Mouse (Mus musculus) lung, postnatal 25 days (tissue): ENCODE results near the gene Cercam.
"Not testable (repeated sequence)": the region's sequence is repeated elsewhere in the genome, so short reads cannot be mapped to it uniquely, and the experiment has no call there.

Experiments
- DNase-seq: peaks from one replicate; pipeline ENCODE4 v3.0.0; 2022; ENCODE audit warnings: low spot score

Gene Cercam

DNA sequence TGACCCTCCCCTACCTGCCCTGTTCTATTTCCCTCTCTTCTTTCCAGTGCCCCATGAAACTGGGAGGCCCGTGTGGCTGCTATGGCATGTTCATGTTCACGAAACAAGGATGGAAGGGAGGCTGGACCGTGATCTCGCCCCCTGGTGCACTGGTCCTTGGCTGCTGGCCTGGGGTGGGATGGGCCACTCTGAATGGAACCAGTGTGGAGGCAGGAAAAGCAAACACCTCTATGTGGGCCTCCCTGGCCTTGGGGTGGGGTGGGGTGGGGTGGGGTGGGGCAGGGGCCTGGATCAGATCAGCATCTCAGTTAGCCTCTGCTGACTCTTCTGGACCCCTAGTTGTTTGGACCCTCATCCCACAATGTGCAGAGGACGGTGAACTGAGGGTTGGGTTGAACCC lies 15.2 kb upstream of the Cercam start:
- DNase-seq = no peak

DNA sequence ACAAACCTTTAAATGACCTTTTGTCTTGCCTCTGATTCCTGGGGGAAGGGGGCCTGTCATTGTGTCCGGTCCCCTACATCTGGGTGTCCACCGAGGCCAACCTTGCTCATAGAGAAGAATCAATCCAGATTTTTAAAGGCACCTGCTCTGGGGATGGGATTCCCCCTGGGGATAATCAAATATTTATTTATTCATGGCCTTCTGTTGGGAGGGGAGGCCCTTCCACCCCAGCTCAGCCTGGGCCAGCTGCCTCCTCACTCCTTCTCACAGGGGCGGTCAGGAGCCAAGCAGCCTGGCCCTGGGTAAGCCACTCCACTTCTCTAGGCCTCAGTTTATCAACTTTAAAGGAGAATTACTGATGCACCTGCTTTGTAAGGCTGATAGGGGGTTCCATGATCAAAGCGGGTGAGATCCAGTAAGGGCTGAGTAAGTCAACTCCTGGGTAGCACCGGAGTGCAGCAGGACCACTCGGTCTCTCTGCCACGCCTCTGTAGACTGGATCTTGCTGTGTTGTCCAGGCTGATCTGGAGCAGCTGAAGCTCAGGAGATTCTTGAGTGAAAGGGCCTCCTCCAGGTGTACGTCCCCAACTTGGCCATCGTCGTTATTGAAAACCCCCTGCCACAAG lies 13.3 kb upstream of the Cercam start:
- no peak for DNase-seq

DNA sequence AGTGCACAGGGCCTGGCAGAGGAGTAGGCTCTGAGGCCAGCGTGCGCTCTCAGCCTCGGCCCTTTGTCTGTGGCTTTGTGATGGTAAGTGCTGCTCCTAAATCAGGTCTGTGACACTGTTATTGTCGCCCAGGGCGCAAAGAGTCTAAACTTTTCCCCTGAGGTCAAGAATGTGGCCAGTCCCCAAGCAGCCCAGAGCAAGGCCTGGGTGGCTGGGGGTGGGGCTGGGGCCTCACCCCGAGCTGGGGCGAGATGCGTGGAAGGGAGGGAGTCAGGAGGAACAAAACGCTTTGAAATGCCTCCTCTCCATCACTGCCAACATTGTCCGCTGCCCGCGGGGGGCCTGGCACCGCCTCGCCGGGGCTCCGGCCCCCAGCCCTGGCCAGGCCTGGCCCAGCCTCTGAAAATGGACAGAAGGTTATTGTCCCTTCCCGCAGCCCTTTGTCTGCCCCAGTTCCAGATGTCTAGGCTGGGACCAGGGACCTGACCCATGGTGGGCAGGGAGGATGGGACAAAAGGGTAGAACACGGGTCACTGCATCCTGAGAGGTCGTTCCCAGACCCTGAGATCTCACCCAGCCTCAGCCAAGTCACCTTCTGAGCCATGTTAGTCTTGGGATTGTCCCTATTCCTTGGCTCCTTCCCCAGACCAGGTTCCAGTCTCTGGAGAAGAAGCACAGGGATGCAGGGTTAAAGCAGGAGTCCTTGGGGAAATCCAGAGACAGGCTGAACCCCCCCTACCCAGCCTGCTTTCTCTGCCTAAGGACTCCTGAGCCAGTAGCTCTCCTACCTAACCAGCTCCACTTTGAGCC lies 12.3 kb upstream of the Cercam start:
- DNase-seq = no peak

- no peak for DNase-seq
These were observed 11.6 kb upstream of the Cercam start for GRCm38 (mm10) chr2:29857341-29857740.

GRCm38 (mm10) chr2:29857967-29858366 lies 11.0 kb upstream of the Cercam start:
- DNase-seq = no peak

- DNase-seq = peak; percentile 39
These were observed 10.1 kb upstream of the Cercam start for GRCm38 (mm10) chr2:29858748-29859473.

DNA sequence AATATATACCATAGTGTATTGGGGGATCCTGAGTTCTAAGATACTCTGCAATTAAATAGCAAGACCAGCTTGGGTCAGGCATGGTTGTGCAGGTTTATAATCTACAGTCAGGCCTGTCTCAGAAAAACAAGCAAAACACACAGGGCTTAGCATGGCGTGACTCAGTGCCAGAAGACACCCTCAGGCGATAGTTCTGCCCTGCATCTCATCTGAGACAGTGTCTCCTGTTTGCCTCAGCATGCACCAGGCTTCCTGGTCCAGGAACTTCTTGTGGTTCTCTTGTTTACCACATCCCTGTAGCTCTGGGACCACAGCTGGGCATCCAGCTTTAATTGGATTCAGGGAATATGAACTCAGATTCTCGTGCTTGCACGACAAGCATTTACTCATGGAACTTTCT lies 3.8 kb upstream of the Cercam start:
- no peak for DNase-seq

DNA sequence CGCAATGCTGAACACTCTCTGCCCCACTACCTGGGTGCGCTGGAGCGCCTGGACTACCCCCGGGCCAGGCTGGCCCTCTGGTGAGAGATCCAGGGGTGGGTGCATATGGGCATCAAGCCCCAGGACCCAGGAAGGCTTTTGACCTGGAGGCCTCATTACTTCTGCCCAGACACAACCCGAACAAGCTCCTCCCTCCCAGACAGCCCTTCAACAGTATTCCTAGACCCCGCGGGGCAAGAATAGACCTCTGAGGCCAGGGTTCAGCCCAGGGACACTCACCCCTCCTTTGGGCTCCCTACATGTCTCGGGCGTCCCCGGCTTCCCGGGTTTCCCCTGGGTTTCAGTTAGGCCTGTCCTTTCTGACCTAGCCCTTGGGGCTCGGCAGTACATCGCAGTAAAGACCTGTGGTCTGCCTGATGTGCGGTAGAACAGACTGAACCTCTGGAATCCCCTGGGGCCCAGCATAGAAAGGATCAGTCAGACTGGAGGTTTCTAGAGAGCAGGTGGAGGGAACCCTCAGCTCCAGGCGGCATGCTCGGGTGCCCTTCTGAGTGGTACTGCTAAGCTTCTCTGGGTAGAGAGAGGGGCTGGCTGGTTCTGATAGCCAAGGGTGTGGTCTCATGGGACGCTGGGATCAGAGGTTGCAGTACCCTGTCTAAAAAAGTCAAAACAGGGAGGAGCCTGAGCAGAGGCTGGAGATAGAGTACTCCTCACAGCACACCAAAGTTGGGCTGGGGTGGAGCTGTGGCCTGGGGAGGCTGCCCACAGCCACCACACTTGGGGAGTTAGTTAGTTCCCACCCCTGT lies 885 bp downstream of the Cercam start:
- peak; percentile 30 for DNase-seq

GRCm38 (mm10) chr2:29872581-29873295 lies 3.8 kb downstream of the Cercam start:
- no peak for DNase-seq

DNA sequence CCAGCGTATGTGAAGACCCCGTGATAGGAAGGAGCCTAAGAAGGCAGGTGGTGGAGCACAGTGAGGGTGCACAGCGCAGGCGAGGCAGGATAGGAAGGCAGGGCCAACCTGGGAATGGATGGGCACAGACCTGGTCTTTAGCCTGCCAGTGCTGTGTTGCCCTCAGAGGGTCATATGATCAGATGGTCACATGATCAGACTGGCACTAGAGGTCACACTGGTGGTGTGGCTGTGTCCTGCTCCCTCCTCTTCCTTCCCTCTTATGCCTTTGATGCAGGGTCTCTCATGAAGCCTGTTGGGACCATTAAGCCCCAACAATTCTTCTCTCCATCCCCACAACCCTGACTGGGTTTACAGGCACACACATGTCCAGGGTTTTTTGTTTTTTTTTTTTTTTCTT lies 4.8 kb downstream of the Cercam start:
- DNase-seq = no peak

DNA sequence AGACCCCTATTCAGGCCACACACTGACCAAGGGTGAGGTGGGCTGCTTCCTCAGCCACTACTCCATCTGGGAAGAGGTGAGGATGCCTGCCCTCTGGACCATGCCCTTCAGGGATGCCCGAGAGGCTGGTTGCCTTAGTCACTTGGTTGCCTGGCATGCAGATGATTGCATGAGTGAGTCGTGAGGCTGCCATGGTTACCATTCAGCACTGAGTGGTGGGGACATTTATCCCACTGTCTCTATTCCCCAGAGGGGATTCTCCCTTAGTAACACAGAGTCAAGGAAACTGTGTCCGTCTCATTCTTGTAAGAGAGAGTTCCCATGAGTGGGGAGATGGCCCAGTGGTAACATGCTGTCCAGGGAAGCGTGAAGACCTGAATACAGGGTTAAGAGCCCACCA lies 9.1 kb downstream of the Cercam start:
- DNase-seq = no peak

DNA sequence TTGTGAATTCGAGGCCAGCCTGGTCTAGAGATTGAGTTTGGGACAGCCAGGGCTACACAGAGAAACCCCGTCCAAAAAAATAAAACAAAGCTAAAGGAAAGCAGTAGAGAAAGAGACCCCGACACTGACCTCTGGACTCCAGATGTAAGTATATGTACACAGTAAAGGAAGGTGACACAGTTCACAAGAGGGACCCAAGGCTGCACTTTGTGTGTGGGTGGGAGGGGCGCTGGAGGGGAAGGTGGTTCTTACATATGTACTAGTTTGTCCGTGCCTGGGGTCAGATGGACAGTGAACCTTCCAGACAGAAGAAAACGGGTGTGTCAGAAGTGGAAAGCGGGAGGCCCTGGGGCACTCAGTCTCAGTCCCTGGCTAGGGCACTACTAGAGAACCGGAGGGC lies 10.2 kb downstream of the Cercam start:
- DNase-seq = no peak

DNA sequence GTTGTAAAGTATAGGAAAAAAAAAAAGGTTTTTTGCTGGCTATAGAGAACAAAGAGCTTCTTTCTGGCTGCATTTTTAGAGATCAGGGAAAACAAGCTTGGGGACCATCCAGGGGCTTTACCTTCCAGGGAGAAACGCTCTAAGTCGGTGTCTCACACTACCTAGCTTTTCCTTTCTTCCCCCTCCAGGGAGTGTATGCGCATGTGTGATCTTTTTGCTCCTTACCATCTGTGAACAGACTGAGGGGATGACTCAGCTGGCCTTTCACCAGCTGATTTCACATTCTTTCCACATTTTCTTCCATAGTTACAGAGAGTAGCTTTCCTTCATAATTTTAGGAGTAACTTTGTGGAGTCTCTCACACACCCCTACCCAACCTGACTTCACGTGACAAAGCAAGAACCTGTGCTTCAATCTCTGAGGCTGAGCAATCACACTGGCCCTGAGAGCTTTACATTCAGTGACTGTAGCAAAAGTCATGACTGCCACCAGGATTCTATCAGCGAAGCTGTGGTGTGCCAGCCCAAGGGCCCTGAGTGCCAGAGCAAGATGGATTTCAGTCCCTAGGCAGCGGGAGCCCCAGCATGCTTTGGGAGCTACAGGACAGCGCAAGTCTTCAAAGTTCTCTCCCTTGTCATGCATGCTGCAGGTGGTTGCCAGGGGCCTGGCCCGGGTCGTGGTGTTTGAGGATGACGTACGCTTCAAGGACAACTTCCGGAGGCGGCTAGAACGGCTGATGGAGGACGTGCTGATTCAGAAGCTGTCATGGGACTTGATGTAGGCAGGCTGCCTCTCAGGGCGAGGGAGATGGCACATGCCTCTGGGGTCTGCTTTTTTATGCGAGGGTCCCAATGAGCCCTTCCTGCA lies 11.2 kb downstream of the Cercam start:
- DNase-seq = no peak

GRCm38 (mm10) chr2:29886659-29887292 lies 17.8 kb downstream of the Cercam start:
- not testable (repeated sequence) for DNase-seq

- peak; percentile 100 for DNase-seq
These were observed 20.3 kb downstream of the Cercam start, which contains the start of gene Odf2 for GRCm38 (mm10) chr2:29889066-29889944. Gene Odf2, plus strand, starts transcription at chr2:29889221.

GRCm38 (mm10) chr2:29889991-29890833 lies 21.2 kb downstream of the Cercam start:
- DNase-seq = peak; percentile 83

- no peak for DNase-seq
These were observed 22.8 kb downstream of the Cercam start for GRCm38 (mm10) chr2:29891773-29892172.

- no peak for DNase-seq
These were observed 27.1 kb downstream of the Cercam start for GRCm38 (mm10) chr2:29896071-29896470.
